Mouse (Mus musculus): Measurements from ENCODE around the gene Asic1.

- TF ChIP-seq E2F4 (IDR thresholded peaks at IDR 0.05; ENCODE audit: insufficient read depth) (no peak), TCF12 (IDR thresholded peaks at IDR 0.05; ENCODE audit: insufficient read depth, poor library complexity, severe bottlenecking) (no peak), POLR2A (IDR thresholded peaks at IDR 0.05; ENCODE audit: insufficient read length, low read depth) (no peak), USF1 (IDR thresholded peaks at IDR 0.05; ENCODE audit: low read depth) (no peak), MYOG (IDR thresholded peaks at IDR 0.05; ENCODE audit: control insufficient read depth in 1 of 3, insufficient read depth in 1 of 3, insufficient read length in 2 of 3, low read depth in 2 of 3) (no peak), SRF (IDR thresholded peaks at IDR 0.05; ENCODE audit: control insufficient read depth, insufficient read length, low read depth) (no peak), MYOD1 (IDR thresholded peaks at IDR 0.05; ENCODE audit: control insufficient read depth in 1 of 3, insufficient read length in 2 of 3, low read depth in 2 of 3) (no peak), MAX (IDR thresholded peaks at IDR 0.05; ENCODE audit: low read depth) (no peak), POLR2AphosphoS2 (IDR thresholded peaks at IDR 0.05; ENCODE audit: insufficient read length, low read depth) (no peak)
These were observed 29.5 kb downstream of the Asic1 start for GRCm38 (mm10) chr15:99699715-99700114.

All from myocyte (in vitro differentiated cells).